Mouse (Mus musculus): ENCODE results near the gene Rogdi. TPM values are rescaled to one million over a fixed set of nuclear protein-coding genes. Genes with fewer than 3 reads are reported as not detected.

Rogdi gene
- polyA plus RNA-seq, 1 experiment, result 251 TPM

- H3K27ac ChIP-seq (ENCODE audit: insufficient read depth, low read depth, low read length), result no peak overlapping the region
- no peaks in the 10 kb centered on the region for H3K27me3 ChIP-seq (replicated peaks; ENCODE audit: control insufficient read depth, insufficient read depth, low read length)
- peaks cover 4% of the 10 kb centered on the region; the same call in 1 of the 2 replicates for H3K4me1 ChIP-seq (ENCODE audit: control insufficient read depth, insufficient read depth, low read length)
- 62% methylated on average over 8 of the region's 8 CpGs for WGBS
- no peak overlapping the region for H3K4me3 ChIP-seq (ENCODE audit: insufficient read depth, low read depth, low read length)
- DNase-seq, result no peak
- no peaks in the 10 kb centered on the region for H3K36me3 ChIP-seq (ENCODE audit: control insufficient read depth, insufficient read depth, low read length)
- TF ChIP-seq POLR2A (IDR thresholded peaks at IDR 0.05; ENCODE audit: low read depth, low read length) (no peak), CTCF (conservative IDR thresholded peaks at IDR 0.05; ENCODE audit: insufficient read depth, insufficient read length, low read depth, low read length) (no peak)
Observed at GRCm38 (mm10) chr16:4960260-4960659, 53.1 kb downstream of the Rogdi start.

Other genes with a start within 250 kb of the Rogdi start
- 83.2 and 105 TPM in 2 replicates for gene Cdip1, start 223.3 kb downstream of the Rogdi start, polyA plus RNA-seq (2012; rRNA removed)
- gene 4930562C15Rik, start 178.1 kb downstream of the Rogdi start, polyA plus RNA-seq (2012; rRNA removed), result 0.03 TPM in 1 of 2 replicates, not detected in the other
- 38.4 and 39.2 TPM in 2 replicates for gene Ubald1, start 133.2 kb downstream of the Rogdi start, polyA plus RNA-seq (2012; rRNA removed)
- 197 and 218 TPM in 2 replicates for gene Mgrn1, start 127.3 kb downstream of the Rogdi start, polyA plus RNA-seq (2012; rRNA removed)
- gene Nudt16l1, start 74.8 kb downstream of the Rogdi start, polyA plus RNA-seq (2012; rRNA removed), result 137 and 145 TPM in 2 replicates
- 50.7 and 61.1 TPM in 2 replicates for gene Anks3, start 49.3 kb downstream of the Rogdi start, polyA plus RNA-seq (2012; rRNA removed)
- gene Sept12, start 15.7 kb downstream of the Rogdi start, polyA plus RNA-seq (2012; rRNA removed), result 0.33 TPM in 1 of 2 replicates, not detected in the other
- 156 and 232 TPM in 2 replicates for gene Smim22, start 6.3 kb downstream of the Rogdi start, polyA plus RNA-seq (2012; rRNA removed)
- gene Glyr1, start 36.3 kb upstream of the Rogdi start, polyA plus RNA-seq (2012; rRNA removed), result 76.1 and 85.6 TPM in 2 replicates
- gene Ubn1, start 36.5 kb upstream of the Rogdi start, polyA plus RNA-seq (2012; rRNA removed), result 22.9 and 28.7 TPM in 2 replicates
- gene Ppl, start 118.9 kb upstream of the Rogdi start, polyA plus RNA-seq (2012; rRNA removed), result 3.3 and 3.9 TPM in 2 replicates
- gene Sec14l5, start 133.6 kb upstream of the Rogdi start, polyA plus RNA-seq (2012; rRNA removed), result 0.07 and 0.34 TPM in 2 replicates
- gene Nagpa, start 190.5 kb upstream of the Rogdi start, polyA plus RNA-seq (2012; rRNA removed), result 29.4 and 30.5 TPM in 2 replicates
- gene AU021092, start 208.7 kb upstream of the Rogdi start, polyA plus RNA-seq (2012; rRNA removed), result 42.5 and 46.4 TPM in 2 replicates
- gene Alg1, start 220.1 kb upstream of the Rogdi start, polyA plus RNA-seq (2012; rRNA removed), result 71.1 and 81.7 TPM in 2 replicates
- gene Eef2kmt, start 242.4 kb upstream of the Rogdi start, polyA plus RNA-seq (2012; rRNA removed), result 59.1 and 68.1 TPM in 2 replicates